Mouse (Mus musculus): Measurements from ENCODE around the gene Hs3st5. TPM values are rescaled to one million over a fixed set of nuclear protein-coding genes. Genes with fewer than 3 reads are reported as not detected.

Gene Hs3st5
- polyA plus RNA-seq, 1 experiment from 2014 or later = 0.05 TPM

- H3K36me3 ChIP-seq (ENCODE audit: insufficient read depth, low read length) = no peaks in the 10 kb centered on the region
- no peak overlapping the region for H3K27ac ChIP-seq (ENCODE audit: low read length)
- no peak overlapping the region for H3K9ac ChIP-seq (replicated peaks; ENCODE audit: low read depth)
- TF ChIP-seq EP300 (IDR thresholded peaks at IDR 0.05) = no peak
- TF ChIP-seq CTCF (IDR thresholded peaks at IDR 0.05) = no peak
- no peak overlapping the region for H3K4me3 ChIP-seq (ENCODE audit: low read depth, low read length)
- H3K4me2 ChIP-seq (replicated peaks; ENCODE audit: low read depth, low read length) = no peak overlapping the region
- no peaks in the 10 kb centered on the region for H3K4me1 ChIP-seq (ENCODE audit: insufficient read depth, low read depth, low read length)
- DNase-seq (ENCODE audit: low spot score) (no peak), ATAC-seq (no peak)
- H3K27me3 ChIP-seq (replicated peaks; ENCODE audit: insufficient read depth, low read length) = no peaks in the 10 kb centered on the region
- no peaks in the 10 kb centered on the region for H3K9me3 ChIP-seq (ENCODE audit: low read length)
These were observed 267.0 kb downstream of the Hs3st5 start for GRCm38 (mm10) chr10:36773595-36773994.

- Histone ChIP-seq H3K9me3 (ENCODE audit: low read length) (no peaks in the 10 kb centered on the region), H3K4me1 (ENCODE audit: insufficient read depth, low read depth, low read length) (no peaks in the 10 kb centered on the region), H3K9ac (replicated peaks; ENCODE audit: low read depth) (no peak overlapping the region), H3K27me3 (replicated peaks; ENCODE audit: insufficient read depth, low read length) (no peaks in the 10 kb centered on the region), H3K4me2 (replicated peaks; ENCODE audit: low read depth, low read length) (no peak overlapping the region), H3K4me3 (ENCODE audit: low read depth, low read length) (no peak overlapping the region), H3K27ac (ENCODE audit: low read length) (no peak overlapping the region), H3K36me3 (ENCODE audit: insufficient read depth, low read length) (no peaks in the 10 kb centered on the region)
- TF ChIP-seq EP300 (IDR thresholded peaks at IDR 0.05) = no peak
- no peak for TF ChIP-seq CTCF (IDR thresholded peaks at IDR 0.05)
- ATAC-seq (no peak), DNase-seq (ENCODE audit: low spot score) (no peak)
- 74% methylated on average over 6 of the region's 6 CpGs for WGBS
These were observed 268.3 kb downstream of the Hs3st5 start for GRCm38 (mm10) chr10:36774898-36775297.

- no peaks in the 10 kb centered on the region for H3K27me3 ChIP-seq (replicated peaks; ENCODE audit: insufficient read depth, low read length)
- H3K4me2 ChIP-seq (replicated peaks; ENCODE audit: low read depth, low read length) = no peak overlapping the region
- no peak overlapping the region for H3K4me3 ChIP-seq (ENCODE audit: low read depth, low read length)
- no peak for ATAC-seq
- no peak for TF ChIP-seq CTCF (IDR thresholded peaks at IDR 0.05)
- no peak for TF ChIP-seq EP300 (IDR thresholded peaks at IDR 0.05)
- 41% methylated on average over 1 of the region's 1 CpGs for WGBS
- DNase-seq (ENCODE audit: low spot score) = no peak
- no peak overlapping the region for H3K27ac ChIP-seq (ENCODE audit: low read length)
- no peaks in the 10 kb centered on the region for H3K9me3 ChIP-seq (ENCODE audit: low read length)
- H3K4me1 ChIP-seq (ENCODE audit: insufficient read depth, low read depth, low read length) = no peaks in the 10 kb centered on the region
- H3K36me3 ChIP-seq (ENCODE audit: insufficient read depth, low read length) = no peaks in the 10 kb centered on the region
- no peak overlapping the region for H3K9ac ChIP-seq (replicated peaks; ENCODE audit: low read depth)
These were observed 275.0 kb downstream of the Hs3st5 start for GRCm38 (mm10) chr10:36781641-36782040.

- 84% methylated on average over 7 of the region's 7 CpGs for WGBS
- ATAC-seq = no peak
- Histone ChIP-seq H3K4me2 (replicated peaks; ENCODE audit: low read depth, low read length) (no peak overlapping the region), H3K4me3 (ENCODE audit: low read depth, low read length) (no peak overlapping the region), H3K27me3 (replicated peaks; ENCODE audit: insufficient read depth, low read length) (no peaks in the 10 kb centered on the region), H3K9me3 (ENCODE audit: low read length) (no peaks in the 10 kb centered on the region), H3K4me1 (ENCODE audit: insufficient read depth, low read depth, low read length) (no peaks in the 10 kb centered on the region), H3K27ac (ENCODE audit: low read length) (no peak overlapping the region), H3K36me3 (ENCODE audit: insufficient read depth, low read length) (no peaks in the 10 kb centered on the region), H3K9ac (replicated peaks; ENCODE audit: low read depth) (no peak overlapping the region)
- TF ChIP-seq CTCF (IDR thresholded peaks at IDR 0.05) (no peak), EP300 (IDR thresholded peaks at IDR 0.05) (no peak)
- DNase-seq (ENCODE audit: low spot score) = no peak
These were observed 280.4 kb downstream of the Hs3st5 start for GRCm38 (mm10) chr10:36786970-36787369.

- Histone ChIP-seq H3K9me3 (ENCODE audit: low read length) (no peaks in the 10 kb centered on the region), H3K9ac (replicated peaks; ENCODE audit: low read depth) (no peak overlapping the region), H3K4me3 (ENCODE audit: low read depth, low read length) (no peak overlapping the region), H3K27ac (ENCODE audit: low read length) (no peak overlapping the region), H3K27me3 (replicated peaks; ENCODE audit: insufficient read depth, low read length) (no peaks in the 10 kb centered on the region), H3K4me1 (ENCODE audit: insufficient read depth, low read depth, low read length) (no peaks in the 10 kb centered on the region), H3K36me3 (ENCODE audit: insufficient read depth, low read length) (no peaks in the 10 kb centered on the region), H3K4me2 (replicated peaks; ENCODE audit: low read depth, low read length) (no peak overlapping the region)
- TF ChIP-seq EP300 (IDR thresholded peaks at IDR 0.05) = no peak
- peak; percentile 46 for TF ChIP-seq CTCF (IDR thresholded peaks at IDR 0.05)
- 34% methylated on average over 2 of the region's 2 CpGs for WGBS
- ATAC-seq = no peak
- DNase-seq (ENCODE audit: low spot score) = peak; percentile 15
These were observed 285.2 kb downstream of the Hs3st5 start for GRCm38 (mm10) chr10:36791771-36792170.

GRCm38 (mm10) chr10:36795311-36795710, 288.7 kb downstream of the Hs3st5 start:
- no peaks in the 10 kb centered on the region for H3K9me3 ChIP-seq (ENCODE audit: low read length)
- H3K27ac ChIP-seq (ENCODE audit: low read length) = no peak overlapping the region
- DNase-seq (ENCODE audit: low spot score) (no peak), ATAC-seq (no peak)
- no peak overlapping the region for H3K4me2 ChIP-seq (replicated peaks; ENCODE audit: low read depth, low read length)
- TF ChIP-seq CTCF (IDR thresholded peaks at IDR 0.05) (no peak), EP300 (IDR thresholded peaks at IDR 0.05) (no peak)
- no peak overlapping the region for H3K4me3 ChIP-seq (ENCODE audit: low read depth, low read length)
- no peaks in the 10 kb centered on the region for H3K27me3 ChIP-seq (replicated peaks; ENCODE audit: insufficient read depth, low read length)
- H3K4me1 ChIP-seq (ENCODE audit: insufficient read depth, low read depth, low read length) = no peaks in the 10 kb centered on the region
- H3K9ac ChIP-seq (replicated peaks; ENCODE audit: low read depth) = no peak overlapping the region
- H3K36me3 ChIP-seq (ENCODE audit: insufficient read depth, low read length) = no peaks in the 10 kb centered on the region

- no peak overlapping the region for H3K9ac ChIP-seq (replicated peaks; ENCODE audit: low read depth)
- no peaks in the 10 kb centered on the region for H3K9me3 ChIP-seq (ENCODE audit: low read length)
- H3K4me2 ChIP-seq (replicated peaks; ENCODE audit: low read depth, low read length) = no peak overlapping the region
- WGBS = 21% methylated on average over 2 of the region's 2 CpGs
- no peak for ATAC-seq
- no peaks in the 10 kb centered on the region for H3K27me3 ChIP-seq (replicated peaks; ENCODE audit: insufficient read depth, low read length)
- TF ChIP-seq CTCF (IDR thresholded peaks at IDR 0.05) (no peak), EP300 (IDR thresholded peaks at IDR 0.05) (no peak)
- H3K4me3 ChIP-seq (ENCODE audit: low read depth, low read length) = no peak overlapping the region
- no peaks in the 10 kb centered on the region for H3K4me1 ChIP-seq (ENCODE audit: insufficient read depth, low read depth, low read length)
- DNase-seq (ENCODE audit: low spot score) = no peak
- no peak overlapping the region for H3K27ac ChIP-seq (ENCODE audit: low read length)
- no peaks in the 10 kb centered on the region for H3K36me3 ChIP-seq (ENCODE audit: insufficient read depth, low read length)
These were observed 294.4 kb downstream of the Hs3st5 start for GRCm38 (mm10) chr10:36800925-36801482.

Measured in lung, postnatal 0 days (tissue).